Mouse (Mus musculus): ENCODE measurements around the gene Agpat1. TPM values are rescaled to one million over a fixed set of nuclear protein-coding genes. Genes with fewer than 3 reads are reported as not detected.

The Agpat1 gene
- polyA plus RNA-seq, 1 experiment from 2014 or later: 35.7 TPM

DNA sequence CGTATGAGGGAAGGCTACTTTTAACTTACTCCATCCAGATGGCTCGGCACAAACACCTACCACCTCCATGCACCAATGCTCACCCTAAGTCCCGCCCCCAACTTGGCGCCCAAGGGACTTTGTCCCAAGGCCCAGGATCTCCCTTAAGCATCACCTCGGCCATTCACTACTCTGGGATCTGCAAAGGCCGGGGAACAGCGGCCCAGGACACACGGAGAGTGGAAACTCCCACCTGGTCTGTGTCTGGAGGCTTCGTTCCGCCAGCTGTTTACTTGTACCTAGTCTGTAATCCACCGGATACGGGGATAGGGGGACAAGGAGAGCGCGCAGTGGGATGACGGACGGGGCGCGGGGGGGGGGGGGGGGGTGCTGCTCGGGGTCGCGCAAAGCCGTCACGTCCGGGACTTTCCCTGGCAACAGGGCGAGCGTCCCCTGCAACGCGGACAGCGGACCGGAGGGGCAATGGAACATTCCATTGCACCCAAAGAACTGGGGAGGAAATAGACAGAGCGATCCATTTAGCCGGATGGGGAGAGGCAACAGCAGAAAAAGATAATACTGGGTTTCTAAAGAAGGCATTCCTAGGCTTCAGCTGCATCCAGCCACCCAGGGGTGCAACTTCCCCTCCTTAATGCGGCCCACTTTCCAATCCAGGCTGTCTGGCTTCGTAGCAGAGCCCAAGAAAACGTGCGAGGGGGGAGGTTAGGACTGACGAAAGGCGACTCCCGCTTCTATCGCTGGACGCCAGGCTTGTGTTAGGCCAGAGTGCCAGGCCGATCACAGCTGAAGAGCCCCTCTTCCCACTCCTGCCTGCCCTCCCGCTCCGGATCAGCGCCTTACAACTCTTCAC is 23.3 kb downstream of the Agpat1 start:
- Histone ChIP-seq H3K36me3 (ENCODE audit: insufficient read depth, low read length) (no peaks in the 10 kb centered on the region; the same call in 1 of the 2 replicates), H3K27ac (ENCODE audit: low read length) (peak overlapping the region; percentile 90), H3K27me3 (replicated peaks; ENCODE audit: insufficient read depth, low read length) (peaks cover 23% of the 10 kb centered on the region), H3K4me3 (ENCODE audit: low read depth, low read length) (peak overlapping the region; percentile 60), H3K4me1 (ENCODE audit: insufficient read depth, low read depth, low read length) (peaks cover 21% of the 10 kb centered on the region; the same call in 1 of the 2 replicates), H3K9ac (replicated peaks; ENCODE audit: low read depth) (peak overlapping the region; percentile 62), H3K9me3 (ENCODE audit: low read length) (no peaks in the 10 kb centered on the region), H3K4me2 (replicated peaks; ENCODE audit: low read depth, low read length) (peak overlapping the region; percentile 62)
- under 1% methylated on average over 32 of the region's 45 CpGs for WGBS
- ATAC-seq (peak; percentile 86), DNase-seq (ENCODE audit: low spot score) (peak; percentile 94)
- TF ChIP-seq CTCF (IDR thresholded peaks at IDR 0.05): no peak; the same call in 1 of the 2 replicates
- TF ChIP-seq EP300 (IDR thresholded peaks at IDR 0.05): no peak

DNA sequence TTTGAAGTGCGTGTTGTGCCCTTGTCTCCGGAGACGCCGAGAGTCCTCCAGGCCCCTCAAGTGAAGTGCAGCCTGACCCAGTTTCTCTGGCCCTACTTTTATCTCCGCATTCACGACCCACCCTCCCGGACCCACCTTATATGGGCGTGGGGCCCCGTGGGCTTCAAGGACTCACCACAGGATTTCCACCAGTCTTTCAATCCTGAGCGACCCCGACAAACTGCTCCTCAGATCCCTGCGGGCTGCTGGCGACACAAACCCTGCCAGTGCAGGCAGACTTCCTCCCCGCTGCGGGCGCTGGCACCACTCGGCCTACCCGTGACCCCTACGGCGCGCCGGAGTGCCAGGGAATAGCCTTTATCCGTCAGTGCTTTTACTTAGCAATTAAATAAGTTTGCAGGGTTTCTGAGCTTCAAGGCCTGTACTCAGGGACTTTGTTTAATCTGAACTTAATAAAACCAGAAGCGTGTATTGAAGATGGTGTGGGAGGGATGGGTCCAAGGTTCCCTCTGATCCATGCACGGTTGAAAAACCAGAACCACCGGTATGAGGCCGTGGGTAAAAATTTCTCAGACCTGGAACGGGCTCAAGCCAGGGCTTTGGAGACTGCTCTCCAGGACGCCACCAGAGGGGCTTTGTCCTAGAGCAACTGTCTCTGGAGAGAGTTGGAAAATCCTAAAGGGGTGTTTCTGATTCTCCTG is 24.0 kb downstream of the Agpat1 start, which contains the start of gene Ppt2:
Gene Ppt2 (minus strand): TSS at position 568 of the 701 bp plus-strand sequence.
- Histone ChIP-seq H3K9me3 (ENCODE audit: low read length) (no peaks in the 10 kb centered on the region), H3K27me3 (replicated peaks; ENCODE audit: insufficient read depth, low read length) (peaks cover 26% of the 10 kb centered on the region), H3K36me3 (ENCODE audit: insufficient read depth, low read length) (no peaks in the 10 kb centered on the region), H3K4me1 (ENCODE audit: insufficient read depth, low read depth, low read length) (peaks cover 21% of the 10 kb centered on the region; the same call in 1 of the 2 replicates), H3K27ac (ENCODE audit: low read length) (peak within 1 kb of the TSS; percentile 90), H3K4me2 (replicated peaks; ENCODE audit: low read depth, low read length) (peak within 1 kb of the TSS; percentile 62), H3K9ac (replicated peaks; ENCODE audit: low read depth) (peak within 1 kb of the TSS; percentile 46), H3K4me3 (ENCODE audit: low read depth, low read length) (peak within 1 kb of the TSS; percentile 60)
- ATAC-seq (peak; percentile 32), DNase-seq (ENCODE audit: low spot score) (no peak)
- 0 out of 2 replicates have a peak, but pooled peaks have one; percentile 7 for TF ChIP-seq CTCF (IDR thresholded peaks at IDR 0.05)
- peak; percentile 52; the same call in 1 of the 2 replicates for TF ChIP-seq EP300 (IDR thresholded peaks at IDR 0.05)
- 5% methylated on average over 29 of the region's 29 CpGs for WGBS

DNA sequence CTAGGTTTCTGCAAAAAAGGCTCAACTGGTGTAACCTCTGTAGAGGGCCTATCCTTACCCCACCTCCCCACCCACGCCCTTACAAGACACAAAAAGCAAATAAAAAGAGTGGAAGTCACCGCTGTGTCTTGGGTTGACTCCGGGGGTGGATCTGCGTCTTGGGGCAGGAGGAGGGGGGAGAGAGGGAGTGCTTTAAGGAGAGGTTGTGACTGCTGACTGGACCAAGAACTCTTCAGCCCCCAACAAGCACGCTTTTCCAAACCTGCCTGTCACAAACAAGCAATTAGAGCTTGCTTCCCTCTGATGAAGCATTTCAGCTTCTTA is 24.5 kb downstream of the Agpat1 start:
- no peak for TF ChIP-seq CTCF (IDR thresholded peaks at IDR 0.05)
- TF ChIP-seq EP300 (IDR thresholded peaks at IDR 0.05): no peak
- Histone ChIP-seq H3K27me3 (replicated peaks; ENCODE audit: insufficient read depth, low read length) (peaks cover 32% of the 10 kb centered on the region), H3K4me2 (replicated peaks; ENCODE audit: low read depth, low read length) (peak overlapping the region; percentile 62), H3K36me3 (ENCODE audit: insufficient read depth, low read length) (no peaks in the 10 kb centered on the region), H3K27ac (ENCODE audit: low read length) (no peak overlapping the region; the same call in 1 of the 2 replicates), H3K4me1 (ENCODE audit: insufficient read depth, low read depth, low read length) (peaks cover 21% of the 10 kb centered on the region; the same call in 1 of the 2 replicates), H3K4me3 (ENCODE audit: low read depth, low read length) (no peak overlapping the region), H3K9ac (replicated peaks; ENCODE audit: low read depth) (0 out of 2 replicates have a peak overlapping the region, but pooled peaks have one; percentile 46), H3K9me3 (ENCODE audit: low read length) (no peaks in the 10 kb centered on the region)
- 28% methylated on average over 5 of the region's 5 CpGs for WGBS
- DNase-seq (ENCODE audit: low spot score) (no peak), ATAC-seq (no peak)

DNA sequence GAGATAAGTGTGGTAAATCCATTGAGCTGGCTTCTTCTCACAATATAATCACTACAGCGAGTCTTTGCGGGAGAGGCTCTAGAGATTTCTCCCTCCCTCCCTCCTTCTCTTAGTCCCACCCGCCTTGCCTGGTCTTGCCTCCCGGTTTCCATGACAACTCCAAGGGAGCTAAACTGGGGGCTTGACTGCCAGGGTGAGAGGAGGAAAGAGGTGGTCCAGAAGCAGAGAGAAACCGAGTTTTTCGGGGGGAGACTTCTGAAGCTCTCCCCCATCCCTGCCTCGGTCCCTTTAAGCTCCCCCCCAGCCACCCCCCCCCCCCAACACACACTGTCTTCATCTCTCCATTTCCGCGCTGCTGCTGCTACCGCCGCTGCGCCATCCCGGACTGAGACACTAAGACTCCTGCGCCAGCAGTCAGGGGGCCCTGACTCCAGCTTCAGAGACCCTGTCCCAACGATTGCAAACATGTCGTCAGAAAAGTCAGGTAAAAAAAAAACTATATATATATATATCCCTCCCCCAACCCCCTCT is 25.2 kb downstream of the Agpat1 start, which contains the start of gene Prrt1:
Gene Prrt1 (plus strand): TSS at position 313 of the 531 bp plus-strand sequence.
- Histone ChIP-seq H3K27me3 (replicated peaks; ENCODE audit: insufficient read depth, low read length) (peaks cover 38% of the 10 kb centered on the region), H3K4me1 (ENCODE audit: insufficient read depth, low read depth, low read length) (peaks cover 21% of the 10 kb centered on the region; the same call in 1 of the 2 replicates), H3K9ac (replicated peaks; ENCODE audit: low read depth) (0 out of 2 replicates have a peak within 1 kb of the TSS, but pooled peaks have one; percentile 46), H3K36me3 (ENCODE audit: insufficient read depth, low read length) (no peaks in the 10 kb centered on the region), H3K27ac (ENCODE audit: low read length) (peak within 1 kb of the TSS; percentile 90; the same call in 1 of the 2 replicates), H3K9me3 (ENCODE audit: low read length) (no peaks in the 10 kb centered on the region), H3K4me3 (ENCODE audit: low read depth, low read length) (peak within 1 kb of the TSS; percentile 60), H3K4me2 (replicated peaks; ENCODE audit: low read depth, low read length) (peak within 1 kb of the TSS; percentile 62)
- no peak for ATAC-seq
- no peak for DNase-seq (ENCODE audit: low spot score)
- TF ChIP-seq EP300 (IDR thresholded peaks at IDR 0.05) (no peak), CTCF (IDR thresholded peaks at IDR 0.05) (no peak)
- WGBS: 5% methylated on average over 16 of the region's 16 CpGs

DNA sequence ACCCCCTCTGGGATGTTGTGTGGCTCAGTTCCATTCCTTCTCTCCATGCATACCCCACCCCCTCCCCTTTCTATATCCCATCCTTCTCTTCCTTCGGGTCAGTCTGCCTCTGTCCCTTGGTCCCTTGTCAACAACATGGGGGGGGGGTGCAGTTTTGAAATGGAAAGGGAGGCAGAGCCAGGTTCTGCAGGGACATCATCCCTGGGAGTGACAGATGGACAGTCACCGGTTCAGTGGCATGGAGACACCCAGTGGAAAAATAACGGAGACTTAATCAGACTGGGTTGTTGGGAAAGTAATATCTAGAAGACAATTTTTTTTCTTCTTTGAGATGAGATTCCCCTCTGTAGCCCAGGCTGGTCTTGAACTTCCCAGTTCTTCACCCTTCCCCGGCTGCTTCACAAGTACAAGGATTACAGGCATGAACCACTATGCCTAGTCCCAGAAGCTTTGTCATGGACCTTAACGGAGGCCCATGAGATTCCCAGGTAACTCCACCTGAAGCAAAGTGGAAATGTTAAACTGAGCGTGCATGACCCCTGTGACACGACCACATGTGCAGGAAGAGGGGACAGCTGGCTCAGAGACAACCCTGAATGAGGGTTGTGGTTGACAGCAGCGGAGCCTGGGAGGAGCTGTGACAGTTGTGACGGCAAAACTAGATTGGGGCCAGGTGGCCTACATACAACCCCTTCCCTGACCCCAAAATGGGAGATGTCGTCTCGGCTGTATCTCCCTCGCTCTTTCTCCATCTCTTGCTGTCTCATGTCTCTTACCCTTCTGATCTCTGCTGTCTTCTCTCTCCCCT is 25.9 kb downstream of the Agpat1 start:
- Histone ChIP-seq H3K36me3 (ENCODE audit: insufficient read depth, low read length) (no peaks in the 10 kb centered on the region), H3K4me3 (ENCODE audit: low read depth, low read length) (no peak overlapping the region), H3K4me2 (replicated peaks; ENCODE audit: low read depth, low read length) (peak overlapping the region; percentile 43), H3K27ac (ENCODE audit: low read length) (no peak overlapping the region), H3K27me3 (replicated peaks; ENCODE audit: insufficient read depth, low read length) (peaks cover 42% of the 10 kb centered on the region), H3K9ac (replicated peaks; ENCODE audit: low read depth) (no peak overlapping the region), H3K4me1 (ENCODE audit: insufficient read depth, low read depth, low read length) (peaks cover 21% of the 10 kb centered on the region; the same call in 1 of the 2 replicates), H3K9me3 (ENCODE audit: low read length) (no peaks in the 10 kb centered on the region)
- TF ChIP-seq CTCF (IDR thresholded peaks at IDR 0.05) (no peak), EP300 (IDR thresholded peaks at IDR 0.05) (no peak)
- WGBS: 24% methylated on average over 12 of the region's 12 CpGs
- DNase-seq (ENCODE audit: low spot score) (no peak), ATAC-seq (no peak)
